Mouse (Mus musculus) liver, embryonic 12.5 days (tissue): ENCODE results near the gene Med21. TPM values are rescaled to one million over a fixed set of nuclear protein-coding genes. Genes with fewer than 3 reads are reported as not detected.

Experiments used
- ATAC-seq: fragments of 200-750 bp; cut with Nextera tagmentation; 2 replicates; pipeline ENCODE4 v1.8.0; 2017; ENCODE audit warnings: moderate number of reproducible peaks, mild to moderate bottlenecking, moderate library complexity
- H3K27ac ChIP-seq: fragments of 300-500 bp; sonication (generic); 2 replicates; pipeline ENCODE4 v1.5.1; 2016; ENCODE audit warnings: mild to moderate bottlenecking
- H3K27me3 ChIP-seq: fragments of 300-500 bp; sonication (generic); replicated peaks from 2 replicates; pipeline ENCODE4 v1.6.1; 2016; ENCODE audit warnings: mild to moderate bottlenecking, moderate library complexity
- H3K36me3 ChIP-seq: fragments of 300-500 bp; sonication (generic); 2 replicates; pipeline ENCODE4 v1.6.1; 2016; ENCODE audit warnings: mild to moderate bottlenecking, moderate library complexity
- H3K4me1 ChIP-seq: fragments of 300-500 bp; sonication (generic); 2 replicates; pipeline ENCODE4 v1.6.1; 2016
- H3K4me2 ChIP-seq: fragments of 300-500 bp; sonication (generic); 2 replicates; pipeline ENCODE4 v1.6.1; 2016; ENCODE audit warnings: mild to moderate bottlenecking, moderate library complexity
- H3K4me3 ChIP-seq: fragments of 300-500 bp; sonication (generic); 2 replicates; pipeline ENCODE4 v1.5.1; 2016; ENCODE audit warnings: mild to moderate bottlenecking, moderate library complexity
- H3K9ac ChIP-seq: fragments of 300-500 bp; sonication (generic); 2 replicates; pipeline ENCODE4 v1.6.1; 2016; ENCODE audit warnings: mild to moderate bottlenecking, moderate library complexity
- H3K9me3 ChIP-seq: fragments of 300-500 bp; sonication (generic); replicated peaks from 2 replicates; pipeline ENCODE4 v1.6.1; 2016; ENCODE audit warnings: mild to moderate bottlenecking, moderate library complexity
- WGBS: fragments of 180-500 bp; shearing (Covaris S2); methylation state at CpG from one replicate; pipeline ENCODE4 v1.1.7; 2016; ENCODE audit not compliant: insufficient replicate concordance; 5-methylcytosine and 5-hydroxymethylcytosine counted together
- polyA plus RNA-seq: library from polyadenylated mRNA; unstranded; fragments of >200 nt; fragmentation: Nextera tagmentation; extraction: Ambion mirVana; gene quantifications from 2 replicates; pipeline ENCODE4 v1.2.1, GENCODE M21; 2016

Gene Med21
- polyA plus RNA-seq, 1 experiment from 2014 or later = 77.8 TPM

GRCm38 (mm10) chr6:146629781-146630756 is 12.3 kb upstream of the Med21 start:
- H3K36me3 ChIP-seq = peaks cover 15% of the 10 kb centered on the region
- peak; percentile 86 for ATAC-seq
- H3K4me3 ChIP-seq = peak overlapping the region; percentile 32
- H3K27me3 ChIP-seq = no peaks in the 10 kb centered on the region
- peak overlapping the region; percentile 95 for H3K9ac ChIP-seq
- peak overlapping the region; percentile 95 for H3K27ac ChIP-seq
- peak overlapping the region; percentile 82 for H3K4me2 ChIP-seq
- H3K4me1 ChIP-seq = peaks cover 63% of the 10 kb centered on the region
- no peaks in the 10 kb centered on the region for H3K9me3 ChIP-seq
- WGBS = 24% methylated on average over 9 of the region's 9 CpGs

DNA sequence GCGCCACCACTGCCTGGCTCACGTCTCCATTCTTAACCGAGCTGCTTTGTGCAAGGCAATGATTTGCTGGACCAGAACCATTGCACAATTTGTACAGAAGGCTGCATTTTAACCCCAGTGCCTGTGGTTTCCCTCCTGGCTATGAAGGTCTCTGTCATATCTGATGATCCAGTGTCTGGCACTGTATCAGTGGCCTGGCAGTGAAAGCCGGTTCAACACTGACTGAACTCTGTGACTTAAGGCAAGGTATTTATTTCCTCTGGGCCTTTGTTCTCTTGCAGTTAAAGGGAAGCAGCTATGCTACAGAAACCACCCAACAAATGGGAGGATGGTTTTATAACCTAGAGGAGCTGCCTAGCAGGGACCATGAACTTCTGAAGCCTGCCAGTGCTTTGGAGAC is 11.4 kb upstream of the Med21 start:
- Histone ChIP-seq H3K9ac (peak overlapping the region; percentile 95), H3K27ac (peak overlapping the region; percentile 95), H3K4me3 (peak overlapping the region; percentile 84; the same call in 1 of the 2 replicates), H3K9me3 (no peaks in the 10 kb centered on the region), H3K4me1 (peaks cover 64% of the 10 kb centered on the region), H3K36me3 (peaks cover 12% of the 10 kb centered on the region; the same call in 1 of the 2 replicates), H3K27me3 (no peaks in the 10 kb centered on the region), H3K4me2 (peak overlapping the region; percentile 82)
- WGBS = 44% methylated on average over 4 of the region's 4 CpGs
- peak; percentile 26; the same call in 1 of the 2 replicates for ATAC-seq

GRCm38 (mm10) chr6:146631847-146632246 is 10.5 kb upstream of the Med21 start:
- Histone ChIP-seq H3K4me3 (peak overlapping the region; percentile 84), H3K27me3 (no peaks in the 10 kb centered on the region), H3K4me1 (peaks cover 64% of the 10 kb centered on the region), H3K4me2 (peak overlapping the region; percentile 82), H3K27ac (peak overlapping the region; percentile 95), H3K36me3 (peaks cover 8% of the 10 kb centered on the region; the same call in 1 of the 2 replicates), H3K9me3 (no peaks in the 10 kb centered on the region), H3K9ac (peak overlapping the region; percentile 95)
- WGBS = 36% methylated on average over 8 of the region's 8 CpGs
- ATAC-seq = no peak

DNA sequence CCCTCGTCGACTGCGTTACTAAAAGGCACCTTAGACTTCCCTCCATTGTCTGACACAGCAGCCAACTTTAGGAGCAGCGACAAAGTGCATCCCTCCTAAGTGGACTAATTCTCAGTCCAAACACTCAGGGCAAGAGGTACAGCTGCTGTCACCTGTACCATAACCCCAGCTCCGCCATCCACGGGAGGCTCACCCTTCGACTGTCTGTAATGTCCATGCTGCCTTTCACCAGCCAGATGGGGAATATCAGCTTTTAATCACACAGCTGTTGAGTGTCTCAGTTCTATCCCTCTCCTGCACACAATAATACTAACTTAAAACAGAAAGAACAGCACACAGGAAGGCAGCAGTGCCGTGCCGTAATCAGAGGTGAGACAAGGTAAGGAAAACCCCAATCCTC is 9.9 kb upstream of the Med21 start:
- no peak for ATAC-seq
- H3K27ac ChIP-seq = peak overlapping the region; percentile 95
- peaks cover 6% of the 10 kb centered on the region; the same call in 1 of the 2 replicates for H3K36me3 ChIP-seq
- peak overlapping the region; percentile 82 for H3K4me2 ChIP-seq
- H3K27me3 ChIP-seq = no peaks in the 10 kb centered on the region
- peak overlapping the region; percentile 84 for H3K4me3 ChIP-seq
- H3K9ac ChIP-seq = peak overlapping the region; percentile 95
- no peaks in the 10 kb centered on the region for H3K9me3 ChIP-seq
- WGBS = 62% methylated on average over 9 of the region's 9 CpGs
- H3K4me1 ChIP-seq = peaks cover 59% of the 10 kb centered on the region

GRCm38 (mm10) chr6:146633097-146633496 is 9.2 kb upstream of the Med21 start:
- 52% methylated on average over 8 of the region's 8 CpGs for WGBS
- no peak for ATAC-seq
- Histone ChIP-seq H3K27me3 (no peaks in the 10 kb centered on the region), H3K4me3 (peak overlapping the region; percentile 84), H3K9me3 (no peaks in the 10 kb centered on the region), H3K4me1 (peaks cover 58% of the 10 kb centered on the region), H3K27ac (peak overlapping the region; percentile 95), H3K4me2 (peak overlapping the region; percentile 82), H3K9ac (peak overlapping the region; percentile 95), H3K36me3 (peaks cover 6% of the 10 kb centered on the region; the same call in 1 of the 2 replicates)

DNA sequence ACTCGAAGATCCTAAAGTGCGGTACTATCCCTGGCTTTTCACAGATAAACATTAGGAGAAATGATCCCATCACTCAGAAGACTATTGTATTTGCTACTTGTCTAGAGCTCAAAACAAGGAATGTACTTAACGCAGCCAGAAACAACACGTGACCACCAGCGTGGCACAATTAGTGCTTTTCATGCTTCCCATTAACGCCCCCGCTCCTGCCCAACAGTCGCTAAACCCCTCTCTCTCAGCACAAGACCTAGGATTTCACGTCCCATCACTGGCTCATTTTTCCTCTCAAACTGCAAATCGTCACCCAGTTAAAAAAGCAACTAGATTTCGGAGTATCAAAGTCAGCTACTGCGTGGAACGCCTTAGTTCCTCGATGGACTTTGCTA is 8.7 kb upstream of the Med21 start:
- Histone ChIP-seq H3K4me1 (peaks cover 55% of the 10 kb centered on the region), H3K36me3 (peaks cover 6% of the 10 kb centered on the region; the same call in 1 of the 2 replicates), H3K9me3 (no peaks in the 10 kb centered on the region), H3K27ac (peak overlapping the region; percentile 95), H3K4me2 (peak overlapping the region; percentile 82), H3K9ac (peak overlapping the region; percentile 95), H3K4me3 (peak overlapping the region; percentile 84), H3K27me3 (no peaks in the 10 kb centered on the region)
- 14% methylated on average over 14 of the region's 14 CpGs for WGBS
- no peak for ATAC-seq

DNA sequence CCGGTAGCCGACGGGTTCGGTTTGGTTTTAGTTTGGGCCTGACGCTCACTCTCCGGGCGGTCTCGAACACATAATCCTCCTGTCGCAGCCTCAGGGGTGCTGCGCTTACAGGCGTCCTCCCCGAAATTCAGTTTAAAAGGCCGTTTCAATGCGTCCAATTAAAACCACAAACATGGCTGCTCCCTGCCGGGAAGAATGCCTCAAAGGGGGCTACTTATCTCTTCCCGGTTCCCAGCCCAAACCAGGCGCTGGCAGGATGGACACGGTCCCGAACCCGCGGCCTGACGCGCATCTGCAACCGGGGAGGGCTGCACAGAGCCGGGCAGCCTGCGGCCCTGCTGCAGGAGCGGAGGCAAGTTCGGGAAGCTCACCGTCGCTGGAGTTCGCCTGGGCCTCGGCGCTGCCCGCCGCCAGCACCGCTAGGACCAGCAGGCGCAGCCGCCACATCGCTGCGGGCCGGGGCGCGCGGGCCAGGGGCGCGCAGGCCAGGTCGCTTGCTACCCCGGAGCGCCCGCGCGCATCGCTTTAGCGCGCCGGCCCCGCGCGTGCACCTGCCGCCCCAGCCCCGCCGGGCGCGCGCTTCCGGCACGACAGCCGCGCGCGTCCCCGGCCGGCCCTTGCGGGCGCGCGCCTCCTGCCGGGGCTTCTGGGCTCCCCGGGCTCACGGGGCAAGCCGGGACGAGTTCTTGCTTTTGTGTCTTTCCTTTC is 8.2 kb upstream of the Med21 start:
- H3K4me1 ChIP-seq = peaks cover 53% of the 10 kb centered on the region
- H3K9ac ChIP-seq = peak overlapping the region; percentile 95
- H3K4me3 ChIP-seq = peak overlapping the region; percentile 84
- H3K27me3 ChIP-seq = no peaks in the 10 kb centered on the region
- peak overlapping the region; percentile 82 for H3K4me2 ChIP-seq
- peaks cover 3% of the 10 kb centered on the region; the same call in 1 of the 2 replicates for H3K36me3 ChIP-seq
- peak; percentile 79 for ATAC-seq
- peak overlapping the region; percentile 95 for H3K27ac ChIP-seq
- no peaks in the 10 kb centered on the region for H3K9me3 ChIP-seq
- under 1% methylated on average over 82 of the region's 82 CpGs for WGBS

GRCm38 (mm10) chr6:146634759-146635606 is 7.4 kb upstream of the Med21 start:
- Histone ChIP-seq H3K4me2 (peak overlapping the region; percentile 82), H3K27me3 (no peaks in the 10 kb centered on the region), H3K36me3 (no peaks in the 10 kb centered on the region), H3K9ac (peak overlapping the region; percentile 95), H3K27ac (peak overlapping the region; percentile 95), H3K4me3 (peak overlapping the region; percentile 84), H3K9me3 (no peaks in the 10 kb centered on the region), H3K4me1 (peaks cover 53% of the 10 kb centered on the region)
- 58% methylated on average over 4 of the region's 4 CpGs for whole genome bisulfite sequencing
- ATAC-seq = no peak

DNA sequence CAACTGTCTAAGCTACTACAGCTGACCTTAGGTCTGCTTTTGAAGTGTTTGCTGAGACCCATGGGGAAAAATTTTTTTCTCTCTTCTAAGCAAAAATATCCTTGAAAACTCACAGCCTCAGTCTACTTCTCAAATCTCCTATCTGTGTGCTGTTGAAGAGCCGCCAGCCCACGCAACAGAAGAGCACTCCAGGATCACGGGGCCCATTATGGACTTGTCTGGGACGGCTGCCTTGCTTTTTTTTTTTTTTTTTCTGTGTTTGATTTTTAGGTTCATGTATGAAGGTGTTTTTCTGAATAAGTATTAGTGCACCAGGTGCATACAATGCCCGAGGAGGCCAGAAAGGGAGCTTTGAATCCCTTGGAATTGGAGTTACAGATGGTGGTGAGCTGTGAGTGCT is 5.9 kb upstream of the Med21 start:
- no peaks in the 10 kb centered on the region for H3K36me3 ChIP-seq
- no peaks in the 10 kb centered on the region for H3K9me3 ChIP-seq
- ATAC-seq = no peak
- H3K4me3 ChIP-seq = no peak overlapping the region
- 80% methylated on average over 5 of the region's 5 CpGs for WGBS
- no peak overlapping the region for H3K4me2 ChIP-seq
- peaks cover 53% of the 10 kb centered on the region for H3K4me1 ChIP-seq
- no peak overlapping the region for H3K9ac ChIP-seq
- no peaks in the 10 kb centered on the region for H3K27me3 ChIP-seq
- H3K27ac ChIP-seq = no peak overlapping the region

GRCm38 (mm10) chr6:146640068-146640965 is 2.0 kb upstream of the Med21 start:
- Histone ChIP-seq H3K9me3 (no peaks in the 10 kb centered on the region), H3K27ac (peak overlapping the region; percentile 90; the same call in 1 of the 2 replicates), H3K9ac (no peak overlapping the region), H3K27me3 (no peaks in the 10 kb centered on the region), H3K4me1 (peaks cover 43% of the 10 kb centered on the region), H3K4me3 (no peak overlapping the region), H3K4me2 (no peak overlapping the region), H3K36me3 (no peaks in the 10 kb centered on the region)
- ATAC-seq = no peak
- 54% methylated on average over 7 of the region's 7 CpGs for WGBS
